Mouse (Mus musculus): ENCODE measurements around the gene Slc2a5.

GRCm38 (mm10) chr4:150093560-150094462 lies 25.3 kb upstream of the Slc2a5 start:
- TF ChIP-seq POLR2A (IDR thresholded peaks at IDR 0.05; ENCODE audit: low read depth, low read length) (no peak), CTCF (IDR thresholded peaks at IDR 0.05; ENCODE audit: extremely low read depth, insufficient read length, insufficient replicate concordance, low read depth, low read length) (no peak)
